Mouse (Mus musculus): Measurements from ENCODE around the gene Fam227b. TPM values are rescaled to one million over a fixed set of nuclear protein-coding genes. Genes with fewer than 3 reads are reported as not detected.

Gene Fam227b
- total RNA-seq, 2 experiments from 2014 or later, result not detected

- peak; percentile 58 for DNase-seq
Observed at GRCm38 (mm10) chr2:126006088-126006487, 145.7 kb downstream of the Fam227b start.

- no peak for DNase-seq
Observed at GRCm38 (mm10) chr2:126002291-126002690, 149.5 kb downstream of the Fam227b start.

GRCm38 (mm10) chr2:125975808-125976345, 175.9 kb downstream of the Fam227b start:
- no peak for DNase-seq

- DNase-seq, result no peak
Observed at GRCm38 (mm10) chr2:125975206-125975605, 176.6 kb downstream of the Fam227b start.

GRCm38 (mm10) chr2:125973207-125973606, 178.6 kb downstream of the Fam227b start:
- no peak for DNase-seq

GRCm38 (mm10) chr2:125968811-125969210, 183.0 kb downstream of the Fam227b start:
- no peak for DNase-seq

GRCm38 (mm10) chr2:125948195-125948594, 203.6 kb downstream of the Fam227b start:
- no peak for DNase-seq

GRCm38 (mm10) chr2:125943301-125943700, 208.5 kb downstream of the Fam227b start:
- no peak for DNase-seq

- DNase-seq, result no peak
Observed at GRCm38 (mm10) chr2:125941111-125941785, 210.6 kb downstream of the Fam227b start.

GRCm38 (mm10) chr2:125938993-125939642, 212.7 kb downstream of the Fam227b start:
- no peak for DNase-seq

- DNase-seq, result no peak
Observed at GRCm38 (mm10) chr2:125936396-125936795, 215.4 kb downstream of the Fam227b start.

- no peak for DNase-seq
Observed at GRCm38 (mm10) chr2:125933977-125934376, 217.8 kb downstream of the Fam227b start.

Other genes starting within 250 kb of the Fam227b start
- gene Fgf7, start 117.3 kb downstream of the Fam227b start, total RNA-seq (2021), result 1 to 10 TPM; 6.1 to 7.8 TPM
- 1 to 10 TPM; 6.5 to 6.8 TPM for gene Dtwd1, start 137 bp upstream of the Fam227b start, total RNA-seq (2021)
- not detected for gene Gm17555, start 63.1 kb upstream of the Fam227b start, total RNA-seq (2021)

Measured in gastrocnemius, postnatal 10 days (tissue).